Comparison of ENCODE assay signal across 21 mouse cellular contexts in the genomic region with DNA sequence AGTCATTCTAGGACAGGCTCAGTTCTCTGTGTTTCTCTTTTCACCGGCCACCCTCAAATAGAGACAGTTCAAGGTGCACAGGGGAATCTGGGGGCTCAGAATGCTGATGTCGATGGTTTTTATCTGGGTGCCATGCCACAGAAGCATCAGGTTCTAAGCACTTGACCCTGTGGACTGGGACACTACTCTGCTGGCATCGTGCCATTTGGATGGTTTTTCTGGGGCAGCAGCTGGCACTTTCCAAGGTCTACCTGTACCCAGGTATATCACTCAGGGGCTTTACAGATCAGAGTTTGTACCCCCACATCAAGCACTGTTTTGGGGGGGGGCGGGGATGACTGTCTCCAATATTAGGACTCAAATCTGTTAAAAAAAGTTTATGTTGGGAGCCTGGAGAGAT.
"Had no signal": no experiment of that assay in that cellular context is flagged by ENCODE, and none has a peak within 500 bp of the region (broad histone marks: within the 10 kb centered on the region; RNA-seq: fewer than 3 reads in every experiment).

No protein-coding gene starts in this region.

- H3K27ac ChIP-seq: intestine, embryonic 15.5 days; layer of hippocampus, adult 2 months; limb, embryonic 10.5 days; limb, embryonic 13.5 days; liver, embryonic 14.5 days; macrophage; midbrain, embryonic 12.5 days; midbrain, embryonic 15.5 days; neural tube, embryonic 12.5 days; neural tube, embryonic 15.5 days; stomach, postnatal 0 days had no signal

- H3K36me3 ChIP-seq: intestine, embryonic 15.5 days had no signal

- H3K4me2 ChIP-seq: intestine, embryonic 15.5 days; limb, embryonic 13.5 days; lung, embryonic 14.5 days; midbrain, embryonic 12.5 days; midbrain, embryonic 15.5 days; neural tube, embryonic 12.5 days; neural tube, embryonic 15.5 days had no signal

- H3K4me3 ChIP-seq: intestine, embryonic 15.5 days; layer of hippocampus, adult 2 months; limb, embryonic 10.5 days; limb, embryonic 13.5 days; midbrain, embryonic 12.5 days; midbrain, embryonic 15.5 days; neural tube, embryonic 12.5 days; neural tube, embryonic 15.5 days had no signal

- H3K9ac ChIP-seq: intestine, embryonic 15.5 days; limb, embryonic 13.5 days; liver, embryonic 14.5 days; liver, postnatal 0 days; lung, embryonic 14.5 days; midbrain, embryonic 12.5 days; midbrain, embryonic 15.5 days; neural tube, embryonic 12.5 days; neural tube, embryonic 15.5 days had no signal

- H3K9me3 ChIP-seq: intestine, embryonic 15.5 days; limb, embryonic 10.5 days; midbrain, embryonic 12.5 days; midbrain, embryonic 15.5 days; neural tube, embryonic 12.5 days; neural tube, embryonic 15.5 days had no signal

- DNase-seq: layer of hippocampus, adult 9-11 months; liver; liver, postnatal 0 days; lung, embryonic 14.5 days; right cerebral cortex, adult 18-20 months; right cerebral cortex, postnatal 14 days; right cerebral cortex, postnatal 4 days; thymus, adult 18-20 months; thymus, postnatal 36 days had no signal

- H3K27me3 ChIP-seq: intestine, embryonic 15.5 days; limb, embryonic 13.5 days; midbrain, embryonic 12.5 days; midbrain, embryonic 15.5 days; neural tube, embryonic 12.5 days; neural tube, embryonic 15.5 days had no signal

- ATAC-seq: intestine, embryonic 15.5 days; liver, postnatal 0 days; lung, postnatal 0 days; midbrain, embryonic 15.5 days had no signal

- H3K4me1 ChIP-seq: intestine, embryonic 15.5 days; limb, embryonic 10.5 days; limb, embryonic 13.5 days; midbrain, embryonic 12.5 days; midbrain, embryonic 15.5 days; neural tube, embryonic 12.5 days; neural tube, embryonic 15.5 days had no signal
